Mouse (Mus musculus) cerebellum, adult 2 months (tissue): ENCODE data around the gene Fbxo27. TPM values are rescaled to one million over a fixed set of nuclear protein-coding genes. Genes with fewer than 3 reads are reported as not detected.

ENCODE experiments used
- DNase-seq, 2 experiments: peaks; one replicate each; pipeline ENCODE4 v3.0.0; 2021
- H3K27ac ChIP-seq: fragments of 200-500 bp; 2 replicates; pipeline ENCODE4 v1.5.1; 2012; ENCODE audit warnings: low read length, control low read depth, inconsistent platforms; ENCODE audit not compliant: insufficient read depth
- H3K27me3 ChIP-seq: fragments of 200-500 bp; 2 replicates; pipeline ENCODE4 v1.6.1; 2012; ENCODE audit warnings: inconsistent platforms, mild to moderate bottlenecking, low read length, moderate library complexity; ENCODE audit not compliant: control insufficient read depth, insufficient read depth
- H3K4me1 ChIP-seq: fragments of 200-500 bp; 2 replicates; pipeline ENCODE4 v1.6.1; 2011; ENCODE audit warnings: low read length; ENCODE audit not compliant: control insufficient read depth, insufficient read depth
- H3K4me3 ChIP-seq: fragments of 200-500 bp; replicated peaks from 2 replicates; pipeline ENCODE3; 2011; ENCODE audit warnings: mild to moderate bottlenecking, low read depth, low read length, control low read depth; ENCODE audit not compliant: insufficient read depth
- CTCF ChIP-seq: fragments of 200-500 bp; IDR thresholded peaks from 2 replicates; pipeline ENCODE4 v1.5.1; 2011; ENCODE audit warnings: low read depth, mild to moderate bottlenecking, control low read depth, low read length, moderate library complexity, borderline replicate concordance; ENCODE audit not compliant: insufficient read depth
- POLR2A ChIP-seq: fragments of 200-500 bp; IDR thresholded peaks from 2 replicates; pipeline ENCODE4 v1.6.1; 2011; ENCODE audit warnings: low read length, control low read depth, borderline replicate concordance; ENCODE audit not compliant: insufficient read depth
- WGBS: fragments of 180-500 bp; shearing (Covaris S2); methylation state at CpG from one replicate; pipeline ENCODE4 v1.1.7; 2018; 5-methylcytosine and 5-hydroxymethylcytosine counted together
- polyA plus RNA-seq: library from polyadenylated mRNA; depleted of rRNA; stranded (reverse); fragments of >200 nt; gene quantifications from 2 replicates; pipeline ENCODE4 v1.2.3, GENCODE M21; 2012; rRNA removed

Gene Fbxo27
- 66.4 and 68.8 TPM in 2 replicates for polyA plus RNA-seq

GRCm38 (mm10) chr7:28692545-28693320 lies at the start of gene Fbxo27:
Gene Fbxo27 (plus strand): TSS chr7:28692849.
- no peaks in the 10 kb centered on the region for H3K27me3 ChIP-seq

GRCm38 (mm10) chr7:28645366-28645765 lies 47.3 kb upstream of the Fbxo27 start:
- WGBS: 52% methylated on average over 6 of the region's 6 CpGs

More at GRCm38 (mm10) chr7:28692545-28693320, at the start of gene Fbxo27:
- WGBS: 12% methylated on average over 30 of the region's 30 CpGs
- peak; percentile 80 to 81 for DNase-seq
- peak; percentile 11; the same call in 1 of the 2 replicates for TF ChIP-seq CTCF
- TF ChIP-seq POLR2A: no peak
- peak within 1 kb of the TSS; percentile 62 for H3K4me3 ChIP-seq
- peak within 1 kb of the TSS; percentile 72 for H3K27ac ChIP-seq
- H3K4me1 ChIP-seq: no peaks in the 10 kb centered on the region

DNA sequence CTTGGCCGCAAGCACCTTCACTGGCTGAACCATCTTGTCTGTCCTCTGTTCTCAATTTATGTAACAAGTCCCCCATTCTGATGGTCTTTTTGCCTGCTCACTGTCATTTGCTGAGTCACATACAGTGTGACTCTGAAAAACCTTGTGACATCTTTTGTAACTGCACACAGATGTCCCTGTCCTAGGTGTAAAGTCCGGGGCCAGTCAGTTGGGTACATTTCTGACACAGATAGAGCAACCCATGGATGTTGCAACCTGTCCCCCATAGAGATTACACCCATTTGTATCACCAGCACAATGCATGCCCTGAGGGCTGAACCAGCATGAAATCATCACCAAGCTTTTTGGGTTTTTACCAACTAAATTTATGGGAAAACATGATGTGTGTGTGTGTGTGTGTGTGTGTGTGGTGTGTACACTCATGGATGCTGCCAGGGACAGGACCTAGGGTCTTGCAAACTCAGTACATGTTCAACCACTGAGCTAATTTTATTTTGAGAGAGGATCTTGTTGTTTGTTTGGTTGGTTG lies 46.6 kb upstream of the Fbxo27 start:
- DNase-seq: no peak
- WGBS: 85% methylated on average over 2 of the region's 2 CpGs
- H3K4me1 ChIP-seq: no peaks in the 10 kb centered on the region
- H3K4me3 ChIP-seq: no peak overlapping the region
- TF ChIP-seq CTCF (no peak), POLR2A (no peak)
- H3K27me3 ChIP-seq: no peaks in the 10 kb centered on the region
- H3K27ac ChIP-seq: no peak overlapping the region

More at GRCm38 (mm10) chr7:28645366-28645765, 47.3 kb upstream of the Fbxo27 start:
- no peak overlapping the region for H3K27ac ChIP-seq
- no peak for DNase-seq
- H3K4me1 ChIP-seq: no peaks in the 10 kb centered on the region
- H3K27me3 ChIP-seq: no peaks in the 10 kb centered on the region
- H3K4me3 ChIP-seq: no peak overlapping the region
- TF ChIP-seq POLR2A (no peak), CTCF (no peak)

DNA sequence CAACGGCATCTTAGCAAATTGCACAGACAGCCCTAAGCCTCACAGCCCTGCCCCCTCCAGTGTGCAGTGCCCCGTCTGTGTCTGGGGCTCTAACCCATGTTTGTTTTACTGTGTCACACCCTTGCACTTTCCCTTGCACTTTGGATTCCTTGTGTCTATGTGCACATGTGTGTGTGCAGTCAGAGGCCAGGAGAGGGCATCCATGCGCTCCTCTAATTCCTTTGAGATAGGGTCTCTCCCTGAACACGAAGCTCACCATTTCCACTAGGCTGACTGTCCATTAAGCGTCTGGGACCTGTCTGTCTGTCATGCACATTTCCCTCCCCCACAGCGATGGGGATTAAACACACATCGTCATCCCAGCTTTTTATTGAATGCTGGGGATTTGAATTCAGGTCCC lies 45.6 kb upstream of the Fbxo27 start:
- WGBS: 53% methylated on average over 7 of the region's 7 CpGs
- no peak for TF ChIP-seq CTCF
- no peak for TF ChIP-seq POLR2A
- no peak overlapping the region for H3K27ac ChIP-seq
- no peaks in the 10 kb centered on the region for H3K4me1 ChIP-seq
- DNase-seq: no peak
- H3K4me3 ChIP-seq: no peak overlapping the region
- no peaks in the 10 kb centered on the region for H3K27me3 ChIP-seq

GRCm38 (mm10) chr7:28651157-28651556 lies 41.5 kb upstream of the Fbxo27 start:
- 89% methylated on average over 2 of the region's 2 CpGs for WGBS
- no peak overlapping the region for H3K4me3 ChIP-seq
- H3K27me3 ChIP-seq: no peaks in the 10 kb centered on the region
- TF ChIP-seq CTCF (0 out of 2 replicates have a peak, but pooled peaks have one; percentile 15), POLR2A (no peak)
- H3K4me1 ChIP-seq: no peaks in the 10 kb centered on the region
- DNase-seq: no peak
- no peak overlapping the region for H3K27ac ChIP-seq

GRCm38 (mm10) chr7:28656430-28656829 lies 36.2 kb upstream of the Fbxo27 start:
- no peaks in the 10 kb centered on the region for H3K27me3 ChIP-seq
- 61% methylated on average over 4 of the region's 4 CpGs for WGBS
- no peak overlapping the region for H3K4me3 ChIP-seq
- no peaks in the 10 kb centered on the region for H3K4me1 ChIP-seq
- no peak for DNase-seq
- TF ChIP-seq POLR2A (no peak), CTCF (no peak)
- no peak overlapping the region for H3K27ac ChIP-seq

GRCm38 (mm10) chr7:28665620-28666579 lies 26.7 kb upstream of the Fbxo27 start:
- H3K27ac ChIP-seq: no peak overlapping the region
- DNase-seq: no peak
- H3K4me3 ChIP-seq: no peak overlapping the region
- TF ChIP-seq CTCF (no peak), POLR2A (no peak)
- 16% methylated on average over 15 of the region's 15 CpGs for WGBS
- peaks cover 3% of the 10 kb centered on the region; the same call in 1 of the 2 replicates for H3K4me1 ChIP-seq
- no peaks in the 10 kb centered on the region for H3K27me3 ChIP-seq
